Mouse (Mus musculus) lung, adult 18-20 months (tissue): ENCODE data around the gene Rnf186.
"Not testable (repeated sequence)": the region's sequence is repeated elsewhere in the genome, so short reads cannot be mapped to it uniquely, and the experiment has no call there.

ENCODE experiments used
- DNase-seq, 2 experiments: peaks; one replicate each; pipeline ENCODE4 v3.0.0; 2022; ENCODE audit warnings: mixed read lengths in 2 of 2

Rnf186 gene

GRCm38 (mm10) chr4:138972139-138972826, 5.4 kb downstream of the Rnf186 start:
- peak; percentile 79 to 88 for DNase-seq

- DNase-seq = peak; percentile 80 to 82
Measured at GRCm38 (mm10) chr4:138972827-138973718, 6.2 kb downstream of the Rnf186 start, which contains the start of gene Tmco4. Tmco4 (plus strand) TSS chr4:138972888.

- peak in 1 of 2 experiments; percentile 21 for DNase-seq
Measured at GRCm38 (mm10) chr4:138973719-138974115, 6.8 kb downstream of the Rnf186 start.

GRCm38 (mm10) chr4:138974540-138974939, 7.6 kb downstream of the Rnf186 start:
- DNase-seq = not testable (repeated sequence)

GRCm38 (mm10) chr4:138975194-138975593, 8.3 kb downstream of the Rnf186 start:
- DNase-seq = no peak

- peak; percentile 31 to 54 for DNase-seq
Measured at GRCm38 (mm10) chr4:138976046-138976445, 9.1 kb downstream of the Rnf186 start.

GRCm38 (mm10) chr4:138980021-138980420, 13.1 kb downstream of the Rnf186 start:
- no peak for DNase-seq

- DNase-seq = no peak
Measured at GRCm38 (mm10) chr4:138980771-138981420, 14.0 kb downstream of the Rnf186 start.

GRCm38 (mm10) chr4:138983422-138983821, 16.5 kb downstream of the Rnf186 start:
- peak; percentile 18 to 55 for DNase-seq

GRCm38 (mm10) chr4:138984744-138985143, 17.8 kb downstream of the Rnf186 start:
- no peak for DNase-seq

- DNase-seq = no peak
Measured at GRCm38 (mm10) chr4:138986280-138986679, 19.4 kb downstream of the Rnf186 start.

GRCm38 (mm10) chr4:138994389-138994788, 27.5 kb downstream of the Rnf186 start:
- DNase-seq = no peak

GRCm38 (mm10) chr4:138996410-138996809, 29.5 kb downstream of the Rnf186 start:
- no peak for DNase-seq

GRCm38 (mm10) chr4:138997121-138997520, 30.2 kb downstream of the Rnf186 start:
- DNase-seq = no peak

GRCm38 (mm10) chr4:138998611-138999010, 31.7 kb downstream of the Rnf186 start:
- no peak for DNase-seq

- DNase-seq = peak in 1 of 2 experiments; percentile 32
Measured at GRCm38 (mm10) chr4:139001026-139001425, 34.1 kb downstream of the Rnf186 start.

- DNase-seq = peak; percentile 29 to 38
Measured at GRCm38 (mm10) chr4:139001433-139001832, 34.5 kb downstream of the Rnf186 start.

- no peak for DNase-seq
Measured at GRCm38 (mm10) chr4:139004067-139004466, 37.2 kb downstream of the Rnf186 start.

GRCm38 (mm10) chr4:139005214-139005613, 38.3 kb downstream of the Rnf186 start:
- DNase-seq = no peak

GRCm38 (mm10) chr4:139007353-139007752, 40.4 kb downstream of the Rnf186 start:
- DNase-seq = no peak

- DNase-seq = no peak
Measured at GRCm38 (mm10) chr4:139007981-139008536, 41.1 kb downstream of the Rnf186 start.

GRCm38 (mm10) chr4:139011201-139011702, 44.3 kb downstream of the Rnf186 start:
- no peak for DNase-seq

GRCm38 (mm10) chr4:139013281-139013680, 46.4 kb downstream of the Rnf186 start:
- no peak for DNase-seq
